Mouse (Mus musculus): ENCODE results near the gene Osbpl8.

DNA sequence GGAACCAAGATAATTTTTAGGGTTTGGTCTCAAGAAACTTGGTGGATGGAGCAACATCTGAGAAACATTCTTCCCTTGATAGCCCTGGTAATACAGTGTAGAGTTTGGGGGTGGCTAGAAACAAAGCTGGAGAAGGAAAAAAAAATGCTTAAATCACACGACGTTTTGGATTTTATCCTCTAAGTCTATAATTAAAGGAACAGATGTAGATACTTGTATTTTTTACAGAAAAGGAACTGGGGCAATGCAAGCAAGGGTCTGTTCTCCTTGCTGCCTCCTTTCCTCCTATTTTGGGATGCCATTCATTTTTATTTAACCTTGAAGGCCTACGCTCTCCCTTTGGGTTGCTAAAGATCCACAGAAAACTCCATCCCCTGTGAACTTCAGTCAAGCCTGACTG is 151.4 kb downstream of the Osbpl8 start:
- no peak for TF ChIP-seq POLR2A (IDR thresholded peaks at IDR 0.05; ENCODE audit: low read depth, low read length)
- TF ChIP-seq CTCF (conservative IDR thresholded peaks at IDR 0.05; ENCODE audit: insufficient read depth, insufficient read length, low read depth, low read length) = no peak
